Mouse (Mus musculus): ENCODE results near the gene Pdzd2. TPM values are rescaled to one million over a fixed set of nuclear protein-coding genes. Genes with fewer than 3 reads are reported as not detected.

Gene Pdzd2
- total RNA-seq, 1 experiment from 2014 or later = 0.15 TPM

DNA sequence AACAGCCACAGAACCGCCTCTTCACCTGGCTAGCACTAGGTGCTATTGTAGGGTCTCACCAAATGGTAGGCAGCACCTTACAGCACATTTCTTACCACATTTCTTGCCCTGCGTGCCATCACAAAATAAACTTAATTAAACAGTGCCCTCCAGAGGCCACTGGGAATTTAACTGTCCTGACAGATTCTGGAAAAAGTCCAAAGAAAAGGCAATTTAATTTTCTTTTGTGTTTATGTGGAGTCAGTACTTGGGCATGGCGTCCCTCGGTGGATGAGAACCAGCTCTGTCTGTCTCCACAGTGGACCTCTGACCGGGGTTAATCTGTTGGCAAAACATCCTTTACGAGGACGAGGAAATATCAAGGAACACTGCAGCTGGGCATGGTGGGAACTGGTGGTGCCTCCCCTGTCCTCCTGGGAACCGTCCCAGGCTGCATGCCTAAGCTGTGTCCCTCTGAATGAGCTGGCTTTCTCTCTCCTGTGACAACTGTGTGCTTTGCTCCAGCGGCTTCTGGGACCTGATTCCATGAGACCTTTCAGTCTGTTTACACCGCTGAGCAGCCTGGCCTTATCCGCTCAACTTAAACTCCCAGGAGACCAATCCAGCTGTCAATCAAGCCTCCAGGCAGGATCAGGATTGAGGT lies 162.5 kb downstream of the Pdzd2 start:
- ATAC-seq (replicated peaks in 1 of 2; ENCODE audit: insufficient read depth in 1 of 2, low FRiP score in 2 of 2, low TSS enrichment in 1 of 2, low read depth in 1 of 2, poor library complexity in 2 of 2, severe bottlenecking in 2 of 2) = peak; percentile 43 to 66; a peak in 3 of 4 replicates

DNA sequence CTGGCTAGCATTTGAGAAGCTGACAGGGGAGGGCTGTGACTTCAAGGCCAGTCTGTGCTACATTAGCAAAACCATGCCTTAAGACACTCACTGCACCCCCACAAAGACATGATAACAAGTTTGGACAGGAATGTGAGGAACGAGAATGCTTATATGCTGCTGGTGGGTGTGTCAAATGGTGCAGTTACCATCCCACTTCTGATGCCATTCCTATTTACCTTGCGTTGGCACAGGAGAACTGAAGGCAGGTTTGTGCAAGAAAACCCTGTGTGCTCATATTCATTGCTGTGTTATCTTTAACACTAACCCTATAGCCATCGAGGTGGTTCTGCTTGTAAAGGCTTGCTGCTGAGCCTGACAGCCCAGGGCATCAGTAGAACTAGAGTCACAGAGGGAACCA lies 166.1 kb downstream of the Pdzd2 start:
- ATAC-seq (replicated peaks in 1 of 2; ENCODE audit: insufficient read depth in 1 of 2, low FRiP score in 2 of 2, low TSS enrichment in 1 of 2, low read depth in 1 of 2, poor library complexity in 2 of 2, severe bottlenecking in 2 of 2) = no peak

DNA sequence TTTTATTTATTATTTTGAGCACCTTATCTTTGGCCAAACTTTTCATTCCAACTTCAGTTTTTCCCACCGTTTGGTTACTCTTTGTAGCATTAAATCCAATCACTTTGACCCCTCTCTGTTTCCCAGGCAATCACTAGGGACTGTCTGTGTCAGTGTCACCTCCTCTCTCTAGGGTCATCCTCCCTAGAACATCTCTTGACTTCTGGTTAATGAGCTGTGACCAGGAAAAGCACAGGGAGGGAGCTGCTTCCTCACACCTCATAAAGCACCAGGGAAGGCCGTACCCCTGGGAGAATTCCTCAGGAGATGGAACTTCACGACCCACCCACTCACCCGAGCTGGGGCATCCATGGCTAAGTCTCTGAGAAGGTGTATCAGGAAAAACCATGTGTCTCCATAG lies 168.6 kb downstream of the Pdzd2 start:
- no peak for ATAC-seq (replicated peaks in 1 of 2; ENCODE audit: insufficient read depth in 1 of 2, low FRiP score in 2 of 2, low TSS enrichment in 1 of 2, low read depth in 1 of 2, poor library complexity in 2 of 2, severe bottlenecking in 2 of 2)

DNA sequence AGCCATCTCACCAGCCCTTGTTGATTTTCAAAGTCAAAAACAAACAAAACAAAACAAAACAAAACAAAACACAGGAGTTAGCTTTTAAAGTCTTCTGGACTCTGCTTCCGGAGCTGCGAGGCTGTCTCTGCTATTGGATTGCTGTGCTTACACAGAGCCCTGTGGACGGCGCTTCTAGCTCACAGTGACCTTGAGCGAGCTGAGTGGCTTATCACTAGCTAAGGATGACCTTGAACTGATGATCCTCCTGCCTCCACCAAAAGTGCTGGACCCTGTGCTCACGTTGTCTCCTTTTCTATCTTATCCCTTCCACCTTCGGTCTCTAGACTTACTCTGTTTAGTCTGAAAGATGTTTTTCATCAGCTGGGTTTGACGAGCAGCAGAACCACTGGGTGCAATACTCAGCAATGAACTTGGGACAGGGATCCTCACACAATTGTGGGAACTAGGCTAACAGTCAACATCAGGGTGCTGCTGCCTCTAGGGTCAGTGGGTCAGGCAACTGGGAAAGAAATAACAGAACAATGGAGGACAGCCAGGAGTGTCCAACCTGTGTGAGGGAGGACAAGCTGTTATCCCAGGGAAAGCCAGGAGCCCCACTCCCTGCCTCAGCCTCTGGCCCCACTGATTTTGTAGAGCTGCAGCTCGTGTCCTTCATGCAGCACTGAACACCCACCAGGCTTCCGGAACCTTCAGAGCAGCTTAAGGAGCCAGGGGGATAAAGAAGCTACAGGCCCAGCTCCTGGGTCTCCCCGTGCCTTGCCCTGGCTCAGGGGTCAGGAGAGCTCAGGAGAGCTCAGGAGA lies 172.9 kb downstream of the Pdzd2 start:
- no peak for ATAC-seq (replicated peaks in 1 of 2; ENCODE audit: insufficient read depth in 1 of 2, low FRiP score in 2 of 2, low TSS enrichment in 1 of 2, low read depth in 1 of 2, poor library complexity in 2 of 2, severe bottlenecking in 2 of 2)

DNA sequence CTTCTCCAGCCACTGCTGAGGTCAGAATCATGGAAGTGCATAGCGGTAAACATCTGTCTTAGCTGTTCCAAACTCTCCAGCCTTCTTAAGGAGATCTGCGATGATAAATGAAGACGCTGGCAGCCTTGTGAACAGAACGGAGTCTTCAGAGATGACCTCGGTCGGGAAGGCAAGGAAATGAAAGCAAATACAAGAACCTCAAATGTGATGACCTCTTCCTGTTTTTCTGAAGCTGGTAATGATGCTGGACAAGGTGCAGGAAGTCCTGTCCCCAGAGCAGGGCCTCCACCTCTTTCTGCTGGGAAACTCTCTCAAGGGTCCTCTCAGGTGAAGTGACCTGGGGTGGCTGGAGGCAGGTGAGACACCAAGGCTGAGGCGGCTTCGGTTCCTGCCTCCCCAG lies 174.4 kb downstream of the Pdzd2 start:
- peak; percentile 65 to 70 for ATAC-seq (replicated peaks in 1 of 2; ENCODE audit: insufficient read depth in 1 of 2, low FRiP score in 2 of 2, low TSS enrichment in 1 of 2, low read depth in 1 of 2, poor library complexity in 2 of 2, severe bottlenecking in 2 of 2)

DNA sequence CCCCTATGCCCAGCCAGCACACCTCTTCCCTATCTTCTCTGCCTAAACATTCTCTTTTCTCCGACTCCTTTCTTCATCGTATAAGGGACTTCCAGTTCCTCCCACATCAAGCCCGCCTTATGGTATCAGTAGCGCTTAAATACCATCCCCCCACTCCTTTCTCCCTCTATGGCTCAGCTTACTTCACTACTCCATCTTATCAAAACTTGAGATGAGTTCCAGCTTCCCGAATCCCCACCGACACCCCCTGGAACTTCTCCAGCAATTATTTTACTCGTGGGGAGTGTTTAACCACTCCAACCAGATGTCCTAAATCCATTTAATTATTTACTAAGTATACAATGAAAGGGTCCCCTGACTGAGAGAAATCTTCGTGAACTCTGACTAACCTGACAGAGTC lies 179.2 kb downstream of the Pdzd2 start:
- ATAC-seq (replicated peaks in 1 of 2; ENCODE audit: insufficient read depth in 1 of 2, low FRiP score in 2 of 2, low TSS enrichment in 1 of 2, low read depth in 1 of 2, poor library complexity in 2 of 2, severe bottlenecking in 2 of 2) = no peak

DNA sequence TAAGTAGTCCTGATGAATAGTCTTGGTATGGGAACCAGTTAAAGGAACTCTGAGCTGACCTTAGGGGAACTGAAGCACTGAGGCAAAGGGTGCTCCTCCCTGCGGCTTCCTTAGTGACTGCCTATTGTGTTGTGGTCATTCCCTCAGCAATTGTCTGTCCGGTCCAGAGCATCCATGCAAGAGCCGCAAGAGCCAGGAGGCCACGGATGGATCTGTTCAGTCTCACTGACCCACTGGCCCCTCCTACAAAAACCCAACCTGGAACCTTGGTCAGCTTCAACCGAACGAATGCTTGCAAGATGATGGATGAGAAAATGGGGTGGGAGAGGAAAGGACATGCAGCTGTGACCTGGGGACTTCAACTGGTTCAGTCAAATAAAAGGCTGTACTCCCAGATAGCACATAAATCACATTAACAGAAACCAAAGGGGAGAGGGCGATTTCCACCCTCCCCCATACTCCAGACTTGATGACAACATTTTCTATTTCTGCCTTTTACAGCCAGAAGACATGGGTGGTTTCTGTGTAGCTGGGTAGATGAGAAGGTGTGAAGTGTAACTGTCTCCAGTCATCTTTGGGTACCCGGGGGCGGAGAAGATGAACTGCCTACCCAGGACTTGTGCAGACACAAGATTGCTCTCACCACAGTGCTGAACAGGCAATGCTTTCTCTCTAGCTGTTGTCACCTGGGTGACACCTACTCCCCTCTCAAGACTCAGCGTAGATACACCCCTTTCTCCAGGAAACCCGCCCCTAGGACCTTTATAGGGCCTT lies 181.9 kb downstream of the Pdzd2 start:
- no peak for ATAC-seq (replicated peaks in 1 of 2; ENCODE audit: insufficient read depth in 1 of 2, low FRiP score in 2 of 2, low TSS enrichment in 1 of 2, low read depth in 1 of 2, poor library complexity in 2 of 2, severe bottlenecking in 2 of 2)

DNA sequence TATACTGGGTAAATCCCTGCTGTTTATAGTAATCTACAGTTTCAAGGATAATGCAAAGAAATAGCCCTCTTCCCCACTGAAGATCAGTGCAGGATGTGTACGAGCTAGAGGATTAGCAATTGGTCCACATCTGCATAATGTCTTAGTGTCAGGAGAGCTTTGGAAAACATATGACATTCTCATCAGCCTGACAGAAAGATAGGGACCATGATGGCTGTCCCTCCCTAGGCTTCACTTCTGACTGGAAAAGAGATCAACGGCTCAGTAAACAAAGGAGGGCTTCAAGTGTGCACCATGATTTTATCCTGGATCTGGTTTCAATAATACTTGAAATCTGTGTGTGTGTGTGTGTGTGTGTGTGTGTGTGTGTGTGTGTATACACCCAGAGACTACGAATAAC lies 186.5 kb downstream of the Pdzd2 start:
- ATAC-seq (replicated peaks in 1 of 2; ENCODE audit: insufficient read depth in 1 of 2, low FRiP score in 2 of 2, low TSS enrichment in 1 of 2, low read depth in 1 of 2, poor library complexity in 2 of 2, severe bottlenecking in 2 of 2) = no peak

DNA sequence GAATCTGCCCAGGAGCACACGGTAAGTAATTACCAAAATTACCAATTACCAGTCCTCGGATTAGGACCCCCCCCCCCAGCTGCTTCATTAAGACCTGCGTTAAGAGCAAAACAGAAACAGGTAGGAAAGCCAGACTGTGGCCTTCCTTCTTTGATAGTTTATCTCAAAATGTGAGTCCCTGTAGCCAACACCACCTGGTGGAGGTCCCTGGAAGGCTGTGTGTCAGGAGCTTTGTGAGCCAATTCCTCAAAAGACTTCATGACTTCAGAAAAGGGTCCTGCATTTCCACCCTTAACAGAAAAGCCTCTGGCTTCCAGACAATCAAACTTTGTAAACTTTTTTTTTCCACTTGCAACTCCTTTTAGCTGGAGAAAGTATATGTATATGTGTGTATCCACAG lies 188.8 kb downstream of the Pdzd2 start:
- 0 out of 4 replicates have a peak, but pooled peaks of 1 of the 2 experiments have one; percentile 51 for ATAC-seq (replicated peaks in 1 of 2; ENCODE audit: insufficient read depth in 1 of 2, low FRiP score in 2 of 2, low TSS enrichment in 1 of 2, low read depth in 1 of 2, poor library complexity in 2 of 2, severe bottlenecking in 2 of 2)

DNA sequence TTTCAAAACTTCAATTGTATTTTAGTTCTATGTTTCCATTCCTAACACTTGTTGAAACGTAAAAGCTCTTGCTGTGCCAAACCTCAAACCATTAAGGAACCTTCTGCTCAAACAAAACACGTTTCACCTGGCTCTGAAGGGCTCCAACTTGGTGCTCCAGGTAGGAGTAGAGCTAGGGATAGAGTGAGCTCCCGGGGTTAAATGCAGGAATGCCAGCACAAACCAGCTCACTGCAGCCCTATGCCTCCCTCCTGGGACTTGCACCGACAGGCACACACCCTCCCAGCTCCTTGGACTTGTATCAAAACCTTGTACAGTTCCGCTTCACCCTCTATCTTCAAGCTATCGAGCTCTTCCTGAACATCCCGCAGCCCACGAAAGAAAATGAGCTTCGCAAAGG lies 189.3 kb downstream of the Pdzd2 start:
- no peak for ATAC-seq (replicated peaks in 1 of 2; ENCODE audit: insufficient read depth in 1 of 2, low FRiP score in 2 of 2, low TSS enrichment in 1 of 2, low read depth in 1 of 2, poor library complexity in 2 of 2, severe bottlenecking in 2 of 2)

DNA sequence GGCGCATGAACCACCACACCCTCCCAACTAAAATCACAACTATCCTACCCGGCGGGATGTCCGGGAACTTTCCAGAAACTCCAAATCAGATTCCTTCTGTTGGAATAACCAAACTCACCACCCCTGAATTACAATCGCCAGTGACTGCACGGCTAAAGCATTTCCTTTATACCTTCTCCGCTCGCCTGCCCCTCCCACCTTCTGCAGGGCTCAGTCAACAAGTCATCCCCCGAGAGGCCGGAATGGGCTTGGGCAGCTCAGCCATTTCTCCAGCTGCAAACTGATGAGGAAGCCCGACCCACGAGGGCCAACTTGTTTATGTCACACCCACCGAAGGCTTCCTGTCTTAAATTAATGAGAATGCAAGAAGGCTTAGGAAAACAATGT lies 189.8 kb downstream of the Pdzd2 start:
- ATAC-seq (replicated peaks in 1 of 2; ENCODE audit: insufficient read depth in 1 of 2, low FRiP score in 2 of 2, low TSS enrichment in 1 of 2, low read depth in 1 of 2, poor library complexity in 2 of 2, severe bottlenecking in 2 of 2) = peak; percentile 58 to 61; a peak in 3 of 4 replicates

DNA sequence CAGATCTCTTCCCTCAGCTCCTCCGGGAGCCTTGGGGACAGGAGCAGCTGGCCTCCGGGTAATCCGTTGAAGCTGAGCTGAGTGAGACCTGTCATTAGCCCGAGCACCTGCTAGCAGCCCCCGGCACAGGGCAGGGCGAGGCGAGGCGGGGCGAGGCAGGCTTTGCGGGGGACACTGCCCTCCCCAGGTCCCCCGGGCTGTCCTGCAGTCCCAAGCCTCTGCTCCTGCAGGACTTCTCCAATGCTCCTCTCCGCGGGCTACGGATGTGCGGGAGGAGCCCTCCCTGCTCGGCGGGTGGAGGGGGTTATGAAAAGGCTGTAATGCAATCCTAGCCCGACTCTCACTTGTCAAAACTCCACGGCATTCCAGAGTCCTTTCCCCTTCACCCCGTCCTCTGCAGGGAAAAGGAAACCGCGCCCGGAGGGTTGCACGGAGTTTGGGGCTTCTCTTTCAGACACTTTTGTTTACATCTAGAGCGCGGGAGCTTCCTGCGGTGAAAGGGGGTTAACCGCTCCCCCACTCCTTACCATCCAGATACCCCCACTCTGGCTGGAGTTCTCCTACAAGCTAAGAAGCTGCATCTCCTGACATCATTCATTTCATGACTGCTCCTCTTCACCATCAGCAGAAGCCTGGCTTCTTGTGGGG lies 190.3 kb downstream of the Pdzd2 start:
- ATAC-seq (replicated peaks in 1 of 2; ENCODE audit: insufficient read depth in 1 of 2, low FRiP score in 2 of 2, low TSS enrichment in 1 of 2, low read depth in 1 of 2, poor library complexity in 2 of 2, severe bottlenecking in 2 of 2) = peak; percentile 39 to 44; a peak in 2 of 4 replicates

DNA sequence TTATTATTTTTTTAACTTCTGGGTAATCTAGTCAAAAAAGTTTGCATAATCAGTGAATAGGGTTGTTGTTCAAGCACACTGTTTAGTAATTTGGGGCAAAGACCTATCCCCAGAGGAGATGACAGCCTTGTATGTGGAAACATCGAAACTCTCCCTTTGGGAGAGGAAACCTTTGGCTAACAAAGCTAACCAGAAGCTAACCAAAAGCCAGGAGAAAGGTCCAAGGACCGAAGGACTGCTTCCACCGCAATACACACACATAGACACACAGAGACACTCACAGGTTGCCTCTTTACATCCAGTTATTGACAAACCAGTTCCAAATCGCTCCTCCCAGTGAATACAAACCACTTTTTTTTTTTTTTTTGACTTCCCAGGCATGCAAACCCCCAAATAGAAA lies 191.0 kb downstream of the Pdzd2 start:
- ATAC-seq (replicated peaks in 1 of 2; ENCODE audit: insufficient read depth in 1 of 2, low FRiP score in 2 of 2, low TSS enrichment in 1 of 2, low read depth in 1 of 2, poor library complexity in 2 of 2, severe bottlenecking in 2 of 2) = no peak

DNA sequence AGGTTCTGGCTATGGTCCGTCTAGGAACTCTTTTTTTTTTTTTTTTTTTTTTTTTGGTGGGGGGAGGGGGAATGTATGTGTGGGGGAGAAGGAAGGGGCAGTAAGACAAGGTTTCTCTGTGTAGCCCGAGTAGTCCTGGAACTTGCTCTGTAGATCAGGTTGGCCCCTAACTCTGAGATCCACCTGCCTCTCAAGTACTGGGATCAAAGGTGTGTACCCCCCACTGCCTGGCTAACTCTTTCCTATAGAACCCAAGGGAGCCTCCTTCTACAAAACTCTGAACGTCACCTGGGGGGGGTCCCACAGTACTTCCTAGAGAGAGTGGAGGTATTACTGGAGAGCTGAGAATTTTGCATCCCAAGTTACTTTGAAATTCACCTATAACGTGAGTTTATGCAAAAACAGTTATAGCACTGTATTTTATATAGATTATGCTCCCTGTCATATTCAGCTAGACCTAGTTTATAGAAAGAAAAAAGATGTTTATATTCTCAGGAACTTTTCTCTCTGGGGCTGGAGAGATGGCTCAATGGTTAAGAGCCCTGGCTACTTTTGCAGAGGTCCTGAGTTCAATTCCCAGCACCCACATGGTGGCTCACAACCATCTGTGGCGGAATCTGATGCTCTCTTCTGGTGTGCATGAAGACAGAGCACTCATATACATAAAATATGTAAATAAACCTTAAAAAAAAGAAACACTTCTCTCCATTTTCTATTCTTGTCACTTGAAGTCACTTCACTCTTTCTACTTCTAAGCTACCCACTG lies 191.9 kb downstream of the Pdzd2 start:
- ATAC-seq (replicated peaks in 1 of 2; ENCODE audit: insufficient read depth in 1 of 2, low FRiP score in 2 of 2, low TSS enrichment in 1 of 2, low read depth in 1 of 2, poor library complexity in 2 of 2, severe bottlenecking in 2 of 2) = no peak

DNA sequence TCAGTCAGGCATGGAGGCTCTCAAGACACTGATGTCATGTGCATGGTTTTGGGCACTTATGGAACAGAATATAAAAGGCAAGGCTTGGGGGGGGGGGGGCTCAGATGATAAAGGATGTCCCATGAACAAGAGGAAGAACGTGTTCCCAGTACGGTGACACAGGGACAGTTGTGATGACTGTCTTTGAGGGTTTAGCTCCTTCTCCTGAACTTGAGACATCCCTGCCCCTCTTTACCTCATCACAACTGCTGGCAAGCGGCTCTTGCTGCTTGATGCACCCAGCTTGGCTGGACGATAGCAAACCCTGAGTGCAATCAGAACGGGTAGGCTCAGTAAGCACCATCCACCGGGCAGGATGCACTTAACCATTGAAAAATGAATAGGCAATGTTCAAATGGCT lies 192.9 kb downstream of the Pdzd2 start:
- ATAC-seq (replicated peaks in 1 of 2; ENCODE audit: insufficient read depth in 1 of 2, low FRiP score in 2 of 2, low TSS enrichment in 1 of 2, low read depth in 1 of 2, poor library complexity in 2 of 2, severe bottlenecking in 2 of 2) = no peak

DNA sequence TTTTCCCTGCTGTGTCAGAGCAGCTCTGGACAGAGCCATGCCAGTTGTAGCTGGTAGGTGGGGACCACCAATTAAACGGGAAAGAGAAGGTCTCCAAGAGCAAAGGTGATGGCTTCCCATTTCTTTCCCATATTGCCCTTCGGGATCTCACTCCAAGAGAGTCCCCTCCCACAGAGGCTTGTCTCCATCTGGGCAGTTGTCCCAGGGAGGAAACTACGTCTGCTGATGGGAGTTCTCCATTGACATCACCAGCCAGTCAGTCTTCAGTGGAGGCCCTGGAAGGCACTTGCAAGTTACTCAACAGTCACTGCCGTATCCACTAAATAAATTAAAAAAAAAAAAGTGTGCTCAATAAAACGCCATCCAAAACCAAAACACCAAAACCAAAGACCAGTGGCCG lies 194.1 kb downstream of the Pdzd2 start:
- no peak for ATAC-seq (replicated peaks in 1 of 2; ENCODE audit: insufficient read depth in 1 of 2, low FRiP score in 2 of 2, low TSS enrichment in 1 of 2, low read depth in 1 of 2, poor library complexity in 2 of 2, severe bottlenecking in 2 of 2)

DNA sequence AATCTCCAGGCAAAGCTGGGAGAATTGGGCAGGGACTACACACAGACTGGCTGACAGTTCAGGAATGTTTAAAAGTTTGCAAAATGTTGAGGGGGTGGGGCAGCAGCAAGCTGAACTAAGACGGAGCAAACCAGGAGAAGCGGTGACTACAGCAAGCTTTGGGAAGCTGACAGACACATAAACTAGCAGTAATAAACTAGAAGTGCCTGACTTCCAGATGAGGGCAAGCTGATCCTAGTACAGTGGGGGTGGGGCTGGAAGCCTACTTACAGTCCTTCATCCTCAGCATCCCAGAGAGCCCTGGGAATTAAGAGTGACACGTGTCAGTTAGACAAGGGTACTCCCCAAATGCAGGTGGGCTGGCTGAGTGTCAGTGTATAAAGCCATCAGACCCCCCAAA lies 194.5 kb downstream of the Pdzd2 start:
- ATAC-seq (replicated peaks in 1 of 2; ENCODE audit: insufficient read depth in 1 of 2, low FRiP score in 2 of 2, low TSS enrichment in 1 of 2, low read depth in 1 of 2, poor library complexity in 2 of 2, severe bottlenecking in 2 of 2) = no peak

All from hematopoietic stem cell, adult 5-6 weeks (primary cell).